Mouse (Mus musculus) cerebellum, adult (tissue): ENCODE measurements around the gene Ipo11.
"Not testable (repeated sequence)": the region's sequence is repeated elsewhere in the genome, so short reads cannot be mapped to it uniquely, and the experiment has no call there.

Experiments used
- ATAC-seq: cut with Nextera tagmentation; 2 replicates; pipeline ENCODE4 v1.9.2; 2017; ENCODE audit warnings: mild to moderate bottlenecking, moderate library complexity, mixed read lengths; ENCODE audit not compliant: insufficient number of reproducible peaks, low FRiP score, low TSS enrichment

Ipo11 gene

DNA sequence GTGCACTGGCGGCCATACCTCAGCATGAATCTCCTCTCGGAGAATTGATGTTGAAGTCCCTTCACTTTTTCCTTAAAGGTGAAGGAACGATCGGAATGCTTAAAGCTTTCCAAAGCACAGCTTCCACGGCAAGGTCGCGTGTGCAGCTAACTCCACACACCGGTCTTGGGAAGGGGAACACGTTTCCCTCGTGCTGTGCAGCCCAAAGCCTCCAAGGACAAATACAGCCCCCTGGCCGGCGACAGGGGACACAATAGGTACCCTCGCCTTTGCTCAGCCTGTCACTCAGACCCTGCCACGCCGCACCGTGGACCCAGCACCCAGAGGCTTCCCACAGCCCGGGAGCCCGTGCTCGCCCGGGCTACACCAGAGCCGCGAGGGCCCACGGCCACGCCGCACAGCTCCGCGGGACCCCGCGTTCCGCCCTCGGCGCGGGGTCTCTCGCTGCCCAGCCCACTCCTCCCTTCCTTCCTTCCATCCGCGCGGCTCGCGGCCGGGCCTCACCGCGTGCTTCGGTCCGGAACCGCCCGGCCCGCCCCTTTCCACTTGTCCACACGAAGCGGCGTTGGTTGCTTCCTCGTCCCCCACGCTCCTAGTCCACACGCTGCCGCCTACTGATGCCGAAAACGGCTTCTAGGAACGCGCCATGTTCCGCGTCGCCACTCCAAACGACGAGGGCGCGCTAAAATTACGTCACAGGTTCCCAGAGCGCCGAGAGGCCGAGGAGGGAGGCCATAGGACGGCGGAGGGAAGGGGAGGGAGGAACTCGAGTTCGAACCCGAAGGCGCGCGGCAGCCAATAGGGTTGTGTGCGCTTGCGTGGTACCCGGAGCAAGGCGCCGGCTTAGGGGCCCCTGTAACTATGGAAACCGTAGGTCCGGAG, at the start of gene Ipo11:
Gene Ipo11 (minus strand): TSS at position 703 of the 882 bp plus-strand sequence.
- peak; percentile 98 for ATAC-seq

- no peak for ATAC-seq
Measured at GRCm38 (mm10) chr13:106961496-106961895, 24.7 kb upstream of the Ipo11 start.

DNA sequence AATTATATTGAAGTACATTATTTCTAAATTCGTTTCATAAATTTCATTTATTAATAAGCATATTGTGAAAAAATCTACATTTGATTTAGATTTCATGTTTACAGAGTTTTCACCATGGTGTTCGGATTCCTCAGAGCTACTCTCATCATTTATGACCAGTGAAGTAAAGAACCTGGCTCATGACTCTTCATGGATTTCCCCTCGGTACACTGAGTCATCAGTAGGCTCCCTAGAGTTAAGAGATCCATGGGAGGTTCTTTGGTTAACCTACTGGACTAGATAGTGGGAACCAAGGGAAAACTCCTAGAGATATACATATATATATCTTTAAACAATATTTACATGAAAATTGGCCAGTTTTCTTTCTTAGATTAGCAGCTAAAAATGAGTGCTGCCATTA, 23.8 kb upstream of the Ipo11 start:
- no peak for ATAC-seq

DNA sequence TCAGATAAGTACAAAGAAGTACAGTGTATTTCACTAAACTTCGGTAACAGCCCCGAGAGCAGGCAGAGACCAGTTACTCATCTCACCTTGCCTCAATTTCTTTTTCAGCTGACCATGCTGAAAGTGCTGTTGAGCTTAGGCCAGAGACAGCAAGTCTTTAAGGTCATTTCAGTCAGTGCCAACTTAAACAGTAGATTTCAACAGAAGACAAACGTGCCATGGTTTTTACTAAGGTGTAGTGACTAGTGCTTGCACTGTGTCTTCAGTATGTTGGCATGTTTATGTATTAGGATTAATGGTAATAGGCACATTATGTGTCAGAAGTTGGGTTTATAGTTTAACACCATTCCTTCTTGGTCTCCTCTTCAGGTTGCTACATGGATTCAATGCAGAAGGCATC, 21.5 kb upstream of the Ipo11 start:
- no peak for ATAC-seq

DNA sequence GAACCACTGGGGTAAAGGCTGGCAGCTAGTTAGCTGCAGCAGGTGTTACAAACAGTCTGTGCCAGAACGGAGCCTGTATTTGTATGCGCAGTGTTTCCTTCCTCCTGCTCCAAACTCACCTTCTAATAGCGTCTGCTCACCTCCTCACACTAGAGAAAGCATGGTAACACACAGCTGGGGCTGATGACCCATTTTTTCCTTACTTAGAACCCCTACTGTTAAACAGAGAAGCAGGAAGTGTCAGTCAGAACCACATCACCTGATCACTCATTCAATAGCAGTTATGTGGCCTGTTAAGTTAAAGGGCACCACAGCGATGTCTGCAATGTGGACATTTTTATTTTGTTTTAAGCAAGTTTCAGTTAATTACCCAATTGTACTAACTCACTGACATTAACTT, 20.8 kb upstream of the Ipo11 start:
- no peak for ATAC-seq

- ATAC-seq: no peak
Measured at GRCm38 (mm10) chr13:106954880-106955279, 18.1 kb upstream of the Ipo11 start.

DNA sequence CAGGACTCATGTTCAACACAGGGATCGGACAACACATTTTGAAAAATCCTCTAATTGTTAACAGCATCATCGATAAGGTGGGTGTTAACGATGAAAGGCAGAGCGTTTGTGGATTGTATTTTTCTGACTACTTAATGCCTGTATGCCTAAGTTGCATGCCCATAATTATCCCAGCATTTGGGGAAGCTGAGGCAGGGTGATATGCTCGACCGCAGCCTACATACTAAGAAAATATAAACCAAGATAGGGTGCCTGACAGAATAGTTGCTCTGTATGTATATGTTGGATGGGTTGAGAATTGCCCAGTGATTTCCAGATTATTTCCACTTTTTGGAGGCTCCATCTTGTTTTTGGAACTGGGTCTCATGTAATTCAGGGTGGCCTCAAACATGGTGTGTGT, 10.8 kb upstream of the Ipo11 start:
- ATAC-seq: no peak

DNA sequence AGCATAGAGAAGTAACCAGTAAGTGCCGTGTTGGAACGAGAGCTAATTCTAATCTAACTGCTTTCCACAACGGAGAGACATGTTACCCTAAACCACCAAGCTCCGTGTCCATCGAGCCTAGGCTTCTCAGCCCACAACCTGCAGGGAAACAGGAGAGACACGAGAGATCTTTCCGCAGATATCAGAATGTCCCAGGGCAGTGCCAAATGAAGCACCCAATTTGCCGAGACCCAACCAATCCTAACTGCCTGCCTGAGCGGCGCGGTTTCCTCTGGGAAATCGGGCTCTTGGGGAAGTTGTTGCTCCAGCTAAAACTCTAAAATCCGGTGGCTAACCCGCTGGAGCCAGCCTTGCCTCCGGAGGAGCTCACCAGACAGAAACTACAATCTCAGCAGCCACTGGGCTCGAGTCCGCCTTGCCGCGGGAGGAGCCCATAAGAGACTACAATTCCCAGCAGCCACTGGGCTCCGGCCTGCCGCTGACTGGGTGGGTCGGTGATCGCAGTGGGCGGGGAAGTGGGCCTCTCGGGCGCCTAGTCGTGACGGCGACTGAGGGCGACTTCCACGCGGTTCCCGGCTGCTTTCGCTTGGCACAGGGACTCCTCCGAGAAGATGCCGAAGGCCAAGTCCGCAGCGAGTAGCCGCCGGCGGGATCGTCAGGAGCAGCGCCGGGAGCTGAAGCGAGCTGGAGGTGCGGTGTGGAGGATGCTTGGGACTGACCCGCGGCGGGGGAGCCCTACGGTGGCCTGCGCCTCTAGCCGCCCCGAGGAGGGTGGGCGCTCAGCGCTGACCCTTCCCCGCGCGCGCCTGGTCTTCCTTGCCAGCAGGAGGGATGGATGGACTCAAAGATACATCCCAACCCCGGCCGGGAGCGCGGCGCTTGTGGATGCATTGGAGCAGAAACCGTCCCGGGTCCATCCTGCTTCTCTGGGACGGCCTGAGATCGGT, 10.1 kb upstream of the Ipo11 start, which contains the start of gene Dimt1:
Gene Dimt1 (plus strand): TSS at position 534 of the 947 bp plus-strand sequence.
- ATAC-seq: peak; percentile 99

GRCm38 (mm10) chr13:106945518-106945917, 8.8 kb upstream of the Ipo11 start:
- ATAC-seq: no peak

DNA sequence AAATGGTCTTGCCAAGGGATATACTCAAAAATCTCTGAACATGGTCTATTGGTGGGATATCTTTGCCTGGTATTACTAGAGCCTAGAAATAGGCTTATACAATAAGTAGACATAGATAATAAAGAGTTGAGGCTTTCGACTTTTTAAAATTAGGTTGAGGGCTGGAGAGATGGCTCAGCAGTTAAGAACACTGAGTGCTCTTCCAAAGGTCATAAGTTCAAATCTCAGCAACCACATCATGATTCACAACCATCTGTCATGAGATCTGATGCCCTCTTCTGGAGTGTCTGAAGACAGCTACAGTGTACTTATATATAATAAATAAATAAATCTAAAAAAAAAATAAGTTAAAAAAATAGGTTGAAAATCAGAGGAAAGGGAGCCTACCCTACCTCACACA, 6.0 kb upstream of the Ipo11 start:
- ATAC-seq: no peak

DNA sequence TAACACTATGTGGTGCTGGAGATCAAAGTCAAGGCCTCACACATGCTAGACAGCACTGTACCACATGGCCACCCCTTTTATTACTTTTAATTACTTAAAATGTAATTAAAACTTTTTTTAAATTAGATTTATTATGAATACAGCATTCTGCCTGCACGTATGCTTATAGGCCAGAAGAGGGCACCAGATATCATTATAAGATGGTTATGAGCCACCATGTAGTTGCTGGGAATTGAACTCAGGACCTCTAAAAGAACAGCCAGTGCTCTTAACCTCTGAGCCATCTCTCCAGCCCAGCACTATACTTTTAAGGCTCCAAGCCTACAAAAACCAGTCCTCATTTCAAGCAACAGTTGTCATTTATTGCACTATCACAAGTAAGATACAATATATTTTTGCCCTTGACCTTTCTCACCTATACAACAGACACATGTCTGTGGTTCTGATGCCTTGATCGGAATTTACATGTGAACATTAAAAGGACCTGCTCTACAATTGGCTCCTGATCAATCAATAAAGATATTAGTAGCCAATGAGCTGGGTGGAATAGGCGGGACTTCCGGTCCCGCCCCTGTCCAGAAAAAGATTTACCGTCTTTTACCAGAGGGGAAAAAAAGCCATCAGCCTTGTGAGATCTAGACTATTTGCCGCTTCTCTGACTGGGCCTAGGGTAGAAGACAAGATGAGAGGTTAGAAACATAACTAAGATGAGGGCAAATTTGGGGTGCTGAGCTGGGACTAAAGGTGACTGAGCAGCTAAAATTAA, 4.6 kb upstream of the Ipo11 start:
- no peak for ATAC-seq

GRCm38 (mm10) chr13:106937138-106937472, 347 bp upstream of the Ipo11 start:
- no peak for ATAC-seq

DNA sequence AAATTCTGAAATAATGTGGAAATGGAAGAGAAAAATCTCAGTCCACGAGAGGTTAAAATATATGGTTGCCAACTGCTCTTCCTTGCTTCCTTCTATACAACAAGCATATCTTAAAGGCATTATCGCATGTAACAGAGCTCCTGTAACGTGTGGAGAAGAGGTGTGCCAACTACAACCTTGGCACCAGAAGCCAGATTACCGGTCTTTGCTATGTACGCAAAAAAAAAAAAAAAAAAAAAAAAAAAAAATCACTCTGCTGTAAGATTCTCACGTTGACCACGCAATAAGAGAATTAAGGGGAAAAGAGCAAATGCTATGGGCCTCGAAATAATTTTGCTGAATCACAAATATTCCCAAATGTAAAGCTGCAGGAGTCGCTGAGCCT, 895 bp downstream of the Ipo11 start:
- ATAC-seq: no peak

- no peak for ATAC-seq
Measured at GRCm38 (mm10) chr13:106929201-106929600, 7.6 kb downstream of the Ipo11 start.

DNA sequence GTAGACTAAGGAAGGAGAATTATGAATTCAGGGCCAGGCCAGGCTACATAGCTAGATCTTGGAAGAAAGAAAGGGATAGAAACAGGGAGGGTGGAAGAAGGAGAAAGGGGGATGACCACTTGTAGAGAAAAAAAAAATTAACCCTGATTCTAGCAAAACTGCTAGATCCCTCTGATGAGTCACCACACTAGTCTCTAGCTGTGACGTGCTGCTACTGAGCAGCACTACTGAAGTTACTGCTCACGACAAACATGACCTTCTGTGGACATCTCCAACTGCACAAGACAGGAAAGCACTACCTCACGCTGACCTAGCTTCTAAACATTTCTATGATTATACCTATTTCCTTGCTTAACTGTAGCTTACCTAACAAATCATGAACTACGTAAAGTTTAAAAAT, 8.5 kb downstream of the Ipo11 start:
- ATAC-seq: no peak

GRCm38 (mm10) chr13:106925921-106926320, 10.8 kb downstream of the Ipo11 start:
- ATAC-seq: not testable (repeated sequence)

GRCm38 (mm10) chr13:106918322-106919050, 18.3 kb downstream of the Ipo11 start:
- no peak for ATAC-seq

DNA sequence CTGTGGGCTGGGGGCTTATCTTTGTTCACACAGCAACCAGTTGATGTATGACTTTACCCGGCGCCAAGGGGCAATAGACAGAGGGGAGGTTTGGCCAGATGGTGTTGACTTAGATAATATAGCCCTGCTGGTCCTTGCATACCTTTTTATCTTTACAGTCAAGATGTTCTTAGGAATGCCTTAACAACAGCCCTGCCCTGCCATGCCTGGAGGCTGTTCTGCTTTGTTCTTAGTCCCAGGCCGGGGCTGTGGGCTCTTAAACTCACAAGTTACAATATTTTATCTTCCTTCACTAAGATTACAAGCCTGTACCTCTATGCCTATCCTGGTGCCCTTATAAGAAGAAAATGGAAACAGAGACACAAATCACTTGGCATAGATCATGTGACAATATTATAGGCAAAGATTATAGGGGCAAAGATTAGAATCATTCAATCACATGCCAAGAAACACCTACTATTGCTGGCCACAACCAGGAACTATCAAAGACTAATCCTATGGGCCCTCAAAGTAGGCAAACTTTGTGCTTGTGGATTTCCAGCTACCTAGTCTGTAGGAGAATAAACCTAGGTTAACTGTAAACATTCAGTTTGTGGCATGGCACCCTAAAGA, 23.5 kb downstream of the Ipo11 start:
- ATAC-seq: no peak

DNA sequence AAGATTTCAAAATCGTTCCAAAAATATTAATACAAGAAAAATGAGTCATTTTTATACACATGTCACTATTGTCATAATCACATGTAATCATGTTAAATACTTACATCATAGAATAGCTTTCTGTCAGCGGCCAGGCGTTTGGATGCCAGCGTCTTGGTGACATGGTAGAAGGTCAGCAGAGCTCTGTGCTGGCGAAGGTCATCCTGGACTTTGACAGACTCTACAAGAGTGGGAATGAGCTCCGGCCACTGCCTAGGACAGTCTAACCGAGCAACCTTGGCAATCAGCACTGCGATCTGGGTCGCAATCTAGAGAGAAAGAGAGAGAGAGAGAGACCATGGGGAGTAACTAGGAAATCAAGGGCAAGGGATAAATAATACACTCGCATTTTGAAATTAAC, 26.7 kb downstream of the Ipo11 start:
- no peak for ATAC-seq
